Mouse (Mus musculus) B cell, adult 2 months (primary cell): ENCODE results near the gene Tmtc4.

ENCODE experiments used
- DNase-seq, 2 experiments: peaks; one replicate each; pipeline ENCODE4 v3.0.0; 2022

The Tmtc4 gene

GRCm38 (mm10) chr14:122973091-122973490 lies 10.7 kb downstream of the Tmtc4 start:
- DNase-seq, result no peak

GRCm38 (mm10) chr14:122968049-122968448 lies 15.8 kb downstream of the Tmtc4 start:
- no peak for DNase-seq

- no peak for DNase-seq
Observed at GRCm38 (mm10) chr14:122957941-122958340, 25.9 kb downstream of the Tmtc4 start.

GRCm38 (mm10) chr14:122953331-122953730 lies 30.5 kb downstream of the Tmtc4 start:
- peak; percentile 29 to 46 for DNase-seq

- DNase-seq, result no peak
Observed at GRCm38 (mm10) chr14:122952556-122952955, 31.3 kb downstream of the Tmtc4 start.

- DNase-seq, result no peak
Observed at GRCm38 (mm10) chr14:122951676-122952445, 32.0 kb downstream of the Tmtc4 start.

GRCm38 (mm10) chr14:122950915-122951314 lies 32.9 kb downstream of the Tmtc4 start:
- peak; percentile 5 for DNase-seq

GRCm38 (mm10) chr14:122943475-122943853 lies 40.4 kb downstream of the Tmtc4 start:
- no peak for DNase-seq

- DNase-seq, result no peak
Observed at GRCm38 (mm10) chr14:122942757-122943474, 40.9 kb downstream of the Tmtc4 start.

- DNase-seq, result no peak
Observed at GRCm38 (mm10) chr14:122936460-122936859, 47.4 kb downstream of the Tmtc4 start.

GRCm38 (mm10) chr14:122920011-122920410 lies 63.8 kb downstream of the Tmtc4 start:
- no peak for DNase-seq

GRCm38 (mm10) chr14:122917676-122918075 lies 66.2 kb downstream of the Tmtc4 start:
- DNase-seq, result no peak

GRCm38 (mm10) chr14:122913657-122914056 lies 70.2 kb downstream of the Tmtc4 start, which contains the start of gene Ggact:
Gene Ggact, minus strand, starts transcription at chr14:122913757.
- DNase-seq, result no peak

GRCm38 (mm10) chr14:122912812-122913498 lies 70.9 kb downstream of the Tmtc4 start:
- peak; percentile 75 to 78 for DNase-seq

GRCm38 (mm10) chr14:122912137-122912536 lies 71.7 kb downstream of the Tmtc4 start:
- DNase-seq, result no peak

GRCm38 (mm10) chr14:122911265-122911664 lies 72.6 kb downstream of the Tmtc4 start:
- no peak for DNase-seq

- DNase-seq, result no peak
Observed at GRCm38 (mm10) chr14:122909368-122910091, 74.3 kb downstream of the Tmtc4 start.

GRCm38 (mm10) chr14:122908075-122908474 lies 75.8 kb downstream of the Tmtc4 start:
- DNase-seq, result no peak

- no peak for DNase-seq
Observed at GRCm38 (mm10) chr14:122905007-122905406, 78.8 kb downstream of the Tmtc4 start.

- no peak for DNase-seq
Observed at GRCm38 (mm10) chr14:122903923-122904351, 79.9 kb downstream of the Tmtc4 start.

- DNase-seq, result no peak
Observed at GRCm38 (mm10) chr14:122902884-122903283, 81.0 kb downstream of the Tmtc4 start.

GRCm38 (mm10) chr14:122902136-122902535 lies 81.7 kb downstream of the Tmtc4 start:
- DNase-seq, result no peak

- DNase-seq, result no peak
Observed at GRCm38 (mm10) chr14:122901715-122902114, 82.1 kb downstream of the Tmtc4 start.
